Mouse (Mus musculus): ENCODE results near the gene Nacad. TPM values are rescaled to one million over a fixed set of nuclear protein-coding genes. Genes with fewer than 3 reads are reported as not detected.

The Nacad gene
- polyA plus RNA-seq, 1 experiment = 0.37 TPM

DNA sequence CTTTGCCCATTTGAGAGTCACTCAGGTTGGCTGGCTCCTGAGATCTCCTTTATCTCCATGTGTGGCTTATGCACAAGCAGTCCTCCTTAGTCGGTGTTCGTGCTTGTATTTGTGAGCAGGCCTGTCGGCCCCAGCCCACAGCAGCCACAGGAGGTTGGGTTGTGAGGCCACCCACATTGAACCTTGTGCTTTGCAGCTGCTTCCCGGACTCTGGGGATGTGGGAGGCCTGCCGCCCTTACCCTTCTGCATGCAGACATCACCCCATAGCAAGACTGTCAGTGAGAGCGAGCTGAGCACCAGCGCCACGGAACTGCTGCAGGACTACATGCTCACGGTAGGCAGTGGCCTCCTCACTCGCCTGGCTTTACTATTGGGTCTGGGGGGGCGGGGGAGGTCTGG lies 12.4 kb downstream of the Nacad start:
- peaks cover 88% of the 10 kb centered on the region for H3K36me3 ChIP-seq (ENCODE audit: control insufficient read depth, insufficient read depth, low read length)

GRCm38 (mm10) chr11:6590933-6591675 lies 14.7 kb downstream of the Nacad start:
- Histone ChIP-seq H3K4me1 (ENCODE audit: control insufficient read depth, insufficient read depth, insufficient read length) (peaks cover 17% of the 10 kb centered on the region), H3K36me3 (ENCODE audit: control insufficient read depth, insufficient read depth, low read length) (peaks cover 71% of the 10 kb centered on the region), H3K27me3 (ENCODE audit: control insufficient read depth, insufficient read depth, low read length) (no peaks in the 10 kb centered on the region), H3K4me3 (ENCODE audit: extremely low read depth, insufficient read depth, insufficient read length) (no peak overlapping the region), H3K27ac (ENCODE audit: insufficient read depth, low read length) (no peak overlapping the region)
- WGBS = 72% methylated on average over 10 of the region's 10 CpGs
- TF ChIP-seq CTCF (IDR thresholded peaks at IDR 0.05; ENCODE audit: extremely low read depth, insufficient read depth, insufficient read length, insufficient replicate concordance) (no peak), POLR2A (IDR thresholded peaks at IDR 0.05; ENCODE audit: low read depth, low read length) (no peak)
- DNase-seq (ENCODE audit: low read depth in 1 of 2, low spot score in 2 of 2) = no peak

More for the DNA sequence above, 12.4 kb downstream of the Nacad start:
- Histone ChIP-seq H3K4me3 (ENCODE audit: extremely low read depth, insufficient read depth, insufficient read length) (no peak overlapping the region), H3K27ac (ENCODE audit: insufficient read depth, low read length) (no peak overlapping the region), H3K27me3 (ENCODE audit: control insufficient read depth, insufficient read depth, low read length) (no peaks in the 10 kb centered on the region), H3K4me1 (ENCODE audit: control insufficient read depth, insufficient read depth, insufficient read length) (peaks cover 7% of the 10 kb centered on the region; the same call in 1 of the 2 replicates)
- WGBS = 85% methylated on average over 11 of the region's 11 CpGs
- no peak for DNase-seq (ENCODE audit: low read depth in 1 of 2, low spot score in 2 of 2)
- TF ChIP-seq CTCF (IDR thresholded peaks at IDR 0.05; ENCODE audit: extremely low read depth, insufficient read depth, insufficient read length, insufficient replicate concordance) = no peak
- no peak for TF ChIP-seq POLR2A (IDR thresholded peaks at IDR 0.05; ENCODE audit: low read depth, low read length)

- Histone ChIP-seq H3K36me3 (ENCODE audit: control insufficient read depth, insufficient read depth, low read length) (peaks cover 71% of the 10 kb centered on the region), H3K4me3 (ENCODE audit: extremely low read depth, insufficient read depth, insufficient read length) (no peak overlapping the region), H3K4me1 (ENCODE audit: control insufficient read depth, insufficient read depth, insufficient read length) (peaks cover 29% of the 10 kb centered on the region), H3K27me3 (ENCODE audit: control insufficient read depth, insufficient read depth, low read length) (no peaks in the 10 kb centered on the region), H3K27ac (ENCODE audit: insufficient read depth, low read length) (no peak overlapping the region)
- no peak for DNase-seq (ENCODE audit: low read depth in 1 of 2, low spot score in 2 of 2)
- WGBS = 85% methylated on average over 7 of the region's 7 CpGs
- no peak for TF ChIP-seq POLR2A (IDR thresholded peaks at IDR 0.05; ENCODE audit: low read depth, low read length)
- no peak for TF ChIP-seq CTCF (IDR thresholded peaks at IDR 0.05; ENCODE audit: extremely low read depth, insufficient read depth, insufficient read length, insufficient replicate concordance)
These were observed 16.0 kb downstream of the Nacad start for GRCm38 (mm10) chr11:6589838-6590237.

DNA sequence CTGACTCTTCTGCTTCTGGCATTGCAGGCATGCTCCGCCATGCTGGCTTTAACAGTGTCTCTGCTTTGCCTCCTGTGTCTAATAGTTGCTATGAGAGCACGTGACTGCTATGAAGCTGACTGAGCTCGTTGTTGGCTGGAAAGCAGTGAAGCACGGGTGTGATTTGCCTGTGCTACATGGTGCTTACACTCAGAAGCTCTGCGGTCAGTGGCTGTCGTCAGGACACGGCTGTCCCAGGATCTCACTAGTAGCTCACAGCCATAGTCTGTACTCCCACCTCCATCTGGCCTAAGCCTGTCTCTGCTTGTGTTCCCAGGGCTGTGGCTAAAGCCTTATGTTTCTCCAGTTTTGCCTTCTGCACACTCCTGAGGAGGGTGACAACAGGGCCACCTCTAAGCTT lies 17.6 kb downstream of the Nacad start:
- Histone ChIP-seq H3K27me3 (ENCODE audit: control insufficient read depth, insufficient read depth, low read length) (no peaks in the 10 kb centered on the region), H3K4me1 (ENCODE audit: control insufficient read depth, insufficient read depth, insufficient read length) (peaks cover 36% of the 10 kb centered on the region), H3K4me3 (ENCODE audit: extremely low read depth, insufficient read depth, insufficient read length) (no peak overlapping the region), H3K27ac (ENCODE audit: insufficient read depth, low read length) (peak overlapping the region; percentile 56), H3K36me3 (ENCODE audit: control insufficient read depth, insufficient read depth, low read length) (peaks cover 67% of the 10 kb centered on the region)
- 46% methylated on average over 7 of the region's 7 CpGs for WGBS
- TF ChIP-seq CTCF (IDR thresholded peaks at IDR 0.05; ENCODE audit: extremely low read depth, insufficient read depth, insufficient read length, insufficient replicate concordance) = no peak
- TF ChIP-seq POLR2A (IDR thresholded peaks at IDR 0.05; ENCODE audit: low read depth, low read length) = no peak
- DNase-seq (ENCODE audit: low read depth in 1 of 2, low spot score in 2 of 2) = peak; percentile 68 to 74

GRCm38 (mm10) chr11:6587249-6587940 lies 18.5 kb downstream of the Nacad start:
- no peak overlapping the region for H3K4me3 ChIP-seq (ENCODE audit: extremely low read depth, insufficient read depth, insufficient read length)
- no peaks in the 10 kb centered on the region for H3K27me3 ChIP-seq (ENCODE audit: control insufficient read depth, insufficient read depth, low read length)
- no peak for TF ChIP-seq POLR2A (IDR thresholded peaks at IDR 0.05; ENCODE audit: low read depth, low read length)
- TF ChIP-seq CTCF (IDR thresholded peaks at IDR 0.05; ENCODE audit: extremely low read depth, insufficient read depth, insufficient read length, insufficient replicate concordance) = no peak
- DNase-seq (ENCODE audit: low read depth in 1 of 2, low spot score in 2 of 2) = no peak
- 66% methylated on average over 7 of the region's 7 CpGs for WGBS
- peaks cover 62% of the 10 kb centered on the region for H3K36me3 ChIP-seq (ENCODE audit: control insufficient read depth, insufficient read depth, low read length)
- peak overlapping the region; percentile 92 for H3K27ac ChIP-seq (ENCODE audit: insufficient read depth, low read length)
- peaks cover 36% of the 10 kb centered on the region for H3K4me1 ChIP-seq (ENCODE audit: control insufficient read depth, insufficient read depth, insufficient read length)

DNA sequence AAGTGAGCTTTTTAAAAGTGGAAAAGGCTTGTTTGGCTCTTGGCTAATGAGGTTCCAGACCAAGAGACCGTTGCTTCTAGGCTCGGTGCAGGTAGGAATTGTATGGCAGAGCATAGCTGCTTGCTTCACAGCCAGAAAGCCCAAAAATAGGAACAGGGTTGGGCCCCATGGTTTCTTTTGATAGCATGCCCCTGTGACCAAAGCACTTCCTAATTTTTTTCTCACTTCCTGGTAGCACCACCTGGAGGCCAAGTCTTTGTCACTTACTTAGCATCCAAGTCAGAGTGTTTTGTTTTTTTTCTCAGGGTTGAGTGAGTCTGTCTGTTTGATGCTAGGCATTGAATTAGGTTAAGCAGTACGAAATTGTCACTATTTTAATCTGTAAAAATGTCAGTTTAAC lies 19.2 kb downstream of the Nacad start:
- TF ChIP-seq CTCF (IDR thresholded peaks at IDR 0.05; ENCODE audit: extremely low read depth, insufficient read depth, insufficient read length, insufficient replicate concordance) = no peak
- no peak for TF ChIP-seq POLR2A (IDR thresholded peaks at IDR 0.05; ENCODE audit: low read depth, low read length)
- DNase-seq (ENCODE audit: low read depth in 1 of 2, low spot score in 2 of 2) = peak; percentile 74 to 84
- Histone ChIP-seq H3K27me3 (ENCODE audit: control insufficient read depth, insufficient read depth, low read length) (no peaks in the 10 kb centered on the region), H3K4me3 (ENCODE audit: extremely low read depth, insufficient read depth, insufficient read length) (no peak overlapping the region), H3K27ac (ENCODE audit: insufficient read depth, low read length) (peak overlapping the region; percentile 92), H3K4me1 (ENCODE audit: control insufficient read depth, insufficient read depth, insufficient read length) (peaks cover 38% of the 10 kb centered on the region), H3K36me3 (ENCODE audit: control insufficient read depth, insufficient read depth, low read length) (peaks cover 56% of the 10 kb centered on the region)
- WGBS = 4% methylated on average over 3 of the region's 3 CpGs

Measured in spleen, adult 2 months (tissue).